Mouse (Mus musculus) limb, embryonic 13.5 days (tissue): Measurements from ENCODE around the gene Gm8677. TPM values are rescaled to one million over a fixed set of nuclear protein-coding genes. Genes with fewer than 3 reads are reported as not detected.
"Not testable (repeated sequence)": the region's sequence is repeated elsewhere in the genome, so short reads cannot be mapped to it uniquely, and the experiment has no call there.

Experiments used
- ATAC-seq: fragments of 200-750 bp; cut with Nextera tagmentation; 2 replicates; pipeline ENCODE4 v1.8.0; 2017; ENCODE audit warnings: low read depth, moderate number of reproducible peaks, moderate TSS enrichment; ENCODE audit not compliant: low FRiP score
- H3K27ac ChIP-seq: fragments of 300-500 bp; sonication (generic); 2 replicates; pipeline ENCODE4 v1.5.1; 2015; ENCODE audit warnings: inconsistent platforms, mild to moderate bottlenecking, moderate library complexity
- H3K27me3 ChIP-seq: fragments of 300-500 bp; sonication (generic); 2 replicates; pipeline ENCODE4 v1.6.1; 2015; ENCODE audit warnings: mild to moderate bottlenecking, inconsistent platforms
- H3K36me3 ChIP-seq: fragments of 300-500 bp; sonication (generic); 2 replicates; pipeline ENCODE4 v1.6.1; 2015; ENCODE audit warnings: inconsistent platforms, mild to moderate bottlenecking, moderate library complexity
- H3K4me1 ChIP-seq: fragments of 300-500 bp; sonication (generic); 2 replicates; pipeline ENCODE4 v1.6.1; 2015; ENCODE audit warnings: inconsistent platforms
- H3K4me2 ChIP-seq: fragments of 300-500 bp; sonication (generic); replicated peaks from 2 replicates; pipeline ENCODE4 v1.6.1; 2015; ENCODE audit warnings: inconsistent platforms, mild to moderate bottlenecking, moderate library complexity
- H3K4me3 ChIP-seq: fragments of 300-500 bp; sonication (generic); 2 replicates; pipeline ENCODE4 v1.5.1; 2015; ENCODE audit warnings: moderate library complexity, mild to moderate bottlenecking, inconsistent platforms
- H3K9ac ChIP-seq: fragments of 300-500 bp; sonication (generic); 2 replicates; pipeline ENCODE4 v1.6.1; 2015; ENCODE audit warnings: mild to moderate bottlenecking, inconsistent platforms
- H3K9me3 ChIP-seq: fragments of 300-500 bp; sonication (generic); 2 replicates; pipeline ENCODE4 v1.6.1; 2016; ENCODE audit warnings: inconsistent platforms
- WGBS: fragments of 180-500 bp; shearing (Covaris S2); methylation state at CpG from one replicate; pipeline ENCODE4 v1.1.7; 2015; 5-methylcytosine and 5-hydroxymethylcytosine counted together
- polyA plus RNA-seq: library from polyadenylated mRNA; unstranded; fragments of >200 nt; fragmentation: Nextera tagmentation; extraction: Ambion mirVana; gene quantifications from 2 replicates; pipeline ENCODE4 v1.2.1, GENCODE M21; 2015

The Gm8677 gene
- polyA plus RNA-seq: not detected in 2 replicates

- H3K4me2 ChIP-seq, H3K4me1 ChIP-seq, H3K9ac ChIP-seq, H3K27me3 ChIP-seq, H3K4me3 ChIP-seq, ATAC-seq, H3K9me3 ChIP-seq, H3K27ac ChIP-seq, H3K36me3 ChIP-seq: not testable (repeated sequence)
- whole genome bisulfite sequencing: no CpG with 5 or more reads among the region's 1 CpGs
Observed at GRCm38 (mm10) chr7:22534787-22535186, at the start of gene Gm8677. Gene Gm8677, minus strand, starts transcription at chr7:22534887.

- ATAC-seq, H3K4me2 ChIP-seq, H3K9me3 ChIP-seq, H3K4me1 ChIP-seq, H3K9ac ChIP-seq, H3K27ac ChIP-seq, H3K36me3 ChIP-seq, H3K4me3 ChIP-seq, H3K27me3 ChIP-seq: not testable (repeated sequence)
- no CpG with 5 or more reads among the region's 3 CpGs for WGBS
Observed at GRCm38 (mm10) chr7:22565243-22565642, 30.6 kb upstream of the Gm8677 start, which contains the start of gene Gm4201. Gene Gm4201, minus strand, starts transcription at chr7:22565343.

- not testable (repeated sequence) for H3K36me3 ChIP-seq, H3K4me1 ChIP-seq, H3K4me3 ChIP-seq, H3K9me3 ChIP-seq, H3K4me2 ChIP-seq, H3K27ac ChIP-seq, ATAC-seq, H3K27me3 ChIP-seq, H3K9ac ChIP-seq
- no CpG with 5 or more reads among the region's 3 CpGs for WGBS
Observed at GRCm38 (mm10) chr7:22522667-22523066, 12.0 kb downstream of the Gm8677 start, which contains the start of gene Vmn1r152. Gene Vmn1r152, plus strand, starts transcription at chr7:22522967.

- not testable (repeated sequence) for H3K9ac ChIP-seq, H3K27ac ChIP-seq, H3K9me3 ChIP-seq, H3K36me3 ChIP-seq, H3K4me1 ChIP-seq, H3K27me3 ChIP-seq, H3K4me2 ChIP-seq, ATAC-seq, H3K4me3 ChIP-seq
- WGBS: 57% methylated on average over 2 of the region's 3 CpGs
Observed at GRCm38 (mm10) chr7:22499578-22499977, 35.1 kb downstream of the Gm8677 start, which contains the start of gene Vmn1r151. Gene Vmn1r151, minus strand, starts transcription at chr7:22499678.

Other genes with a start within 250 kb of the Gm8677 start
- gene Gm4187, start 205.2 kb downstream of the Gm8677 start, polyA plus RNA-seq: not detected in 2 replicates
- gene Gm8660, start 163.8 kb downstream of the Gm8677 start, polyA plus RNA-seq: not detected in 2 replicates
- not detected in 2 replicates for gene Vmn1r148, start 121.3 kb downstream of the Gm8677 start, polyA plus RNA-seq
- gene Vmn1r149, start 96.7 kb downstream of the Gm8677 start, polyA plus RNA-seq: not detected in 2 replicates
- gene Gm10665, start 70.8 kb downstream of the Gm8677 start, polyA plus RNA-seq: not detected in 2 replicates
- gene Vmn1r151, start 35.2 kb downstream of the Gm8677 start, polyA plus RNA-seq: not detected in 2 replicates
- not detected in 2 replicates for gene Vmn1r152, start 11.9 kb downstream of the Gm8677 start, polyA plus RNA-seq
- not detected in 2 replicates for gene Gm4201, start 30.5 kb upstream of the Gm8677 start, polyA plus RNA-seq
- gene Gm4565, start 53.2 kb upstream of the Gm8677 start, polyA plus RNA-seq: not detected in 2 replicates
- not detected in 2 replicates for gene Vmn1r155, start 123.1 kb upstream of the Gm8677 start, polyA plus RNA-seq
- not detected in 2 replicates for gene Gm8693, start 157.4 kb upstream of the Gm8677 start, polyA plus RNA-seq
- gene Gm4567, start 184.8 kb upstream of the Gm8677 start, polyA plus RNA-seq: not detected in 2 replicates
- gene Vmn1r157, start 226.8 kb upstream of the Gm8677 start, polyA plus RNA-seq: not detected in 2 replicates